Mouse (Mus musculus): ENCODE data around the gene Prpf6.

DNA sequence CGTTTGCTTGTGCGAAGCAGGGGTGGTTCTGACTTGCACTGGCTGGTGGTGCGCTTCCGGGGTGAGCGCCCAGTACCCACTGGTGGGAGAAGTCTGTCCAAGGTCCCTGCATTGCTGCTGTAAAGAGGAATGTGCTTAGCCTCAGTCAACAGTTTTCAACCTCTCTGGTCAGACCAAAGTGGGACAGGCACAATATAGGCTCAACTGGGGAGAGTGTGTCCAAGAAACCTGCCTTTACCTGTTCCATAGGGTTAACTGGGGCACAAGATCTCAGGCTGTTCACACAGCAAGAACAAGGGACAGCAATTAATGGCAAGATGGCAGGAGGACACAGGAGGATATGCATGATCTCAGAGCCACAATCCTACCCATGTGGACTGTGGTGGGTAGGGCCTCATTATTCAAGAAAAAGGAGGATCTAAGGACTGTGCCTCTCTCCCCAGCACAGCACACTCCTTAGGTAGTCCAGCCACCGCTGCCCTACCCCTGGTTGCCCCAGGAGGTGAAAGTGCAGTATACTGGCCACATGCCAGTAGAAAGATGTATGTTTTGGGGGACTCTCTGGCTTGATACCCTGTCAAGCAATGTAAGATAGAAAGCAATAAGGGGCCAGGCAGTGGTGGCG is 16.6 kb upstream of the Prpf6 start:
- TF ChIP-seq CTCF (IDR thresholded peaks at IDR 0.05; ENCODE audit: low read depth) (no peak), EP300 (IDR thresholded peaks at IDR 0.05; ENCODE audit: low read depth) (no peak)
